Mouse (Mus musculus) E14TG2a.4 (cell line): ENCODE results near the gene Dhx15.

ENCODE experiments used
- CTCF ChIP-seq: conservative IDR thresholded peaks from 2 replicates; pipeline ENCODE4 v1.5.1; 2014; ENCODE audit warnings: low read length
- NANOG ChIP-seq: IDR thresholded peaks from 2 replicates; pipeline ENCODE4 v1.6.1; 2014; ENCODE audit warnings: borderline replicate concordance, low read length, mixed read lengths
- POU5F1 ChIP-seq: IDR thresholded peaks from 2 replicates; pipeline ENCODE4 v1.6.1; 2014; ENCODE audit warnings: low read length, borderline replicate concordance

DNA sequence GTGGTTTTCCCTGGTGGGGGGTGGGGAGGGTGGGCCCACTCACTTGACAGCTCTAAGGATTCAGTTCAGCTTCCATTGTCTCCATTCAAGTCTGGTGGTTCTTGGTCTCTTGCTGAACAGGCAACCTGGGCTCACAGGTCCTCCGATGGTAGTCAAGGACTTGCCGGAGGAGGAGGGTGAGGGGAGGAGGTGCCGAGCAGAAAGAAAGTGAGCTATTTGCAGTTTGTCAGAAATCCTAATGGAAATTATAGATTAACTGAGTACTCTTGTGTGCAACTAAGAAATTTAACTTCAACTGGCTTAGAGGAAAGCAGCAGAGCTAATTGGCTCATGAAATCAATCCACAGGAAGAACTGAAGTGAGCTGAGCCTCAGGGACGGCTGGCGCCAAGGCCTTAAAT is 31.3 kb upstream of the Dhx15 start:
- no peak for TF ChIP-seq CTCF
- TF ChIP-seq POU5F1 = no peak
- TF ChIP-seq NANOG = no peak
